Mouse (Mus musculus) lung, postnatal 14 days (tissue): ENCODE data around the gene Gm37240.

ENCODE experiments used
- DNase-seq: peaks from one replicate; pipeline ENCODE4 v3.0.0; 2021

Gene Gm37240

DNA sequence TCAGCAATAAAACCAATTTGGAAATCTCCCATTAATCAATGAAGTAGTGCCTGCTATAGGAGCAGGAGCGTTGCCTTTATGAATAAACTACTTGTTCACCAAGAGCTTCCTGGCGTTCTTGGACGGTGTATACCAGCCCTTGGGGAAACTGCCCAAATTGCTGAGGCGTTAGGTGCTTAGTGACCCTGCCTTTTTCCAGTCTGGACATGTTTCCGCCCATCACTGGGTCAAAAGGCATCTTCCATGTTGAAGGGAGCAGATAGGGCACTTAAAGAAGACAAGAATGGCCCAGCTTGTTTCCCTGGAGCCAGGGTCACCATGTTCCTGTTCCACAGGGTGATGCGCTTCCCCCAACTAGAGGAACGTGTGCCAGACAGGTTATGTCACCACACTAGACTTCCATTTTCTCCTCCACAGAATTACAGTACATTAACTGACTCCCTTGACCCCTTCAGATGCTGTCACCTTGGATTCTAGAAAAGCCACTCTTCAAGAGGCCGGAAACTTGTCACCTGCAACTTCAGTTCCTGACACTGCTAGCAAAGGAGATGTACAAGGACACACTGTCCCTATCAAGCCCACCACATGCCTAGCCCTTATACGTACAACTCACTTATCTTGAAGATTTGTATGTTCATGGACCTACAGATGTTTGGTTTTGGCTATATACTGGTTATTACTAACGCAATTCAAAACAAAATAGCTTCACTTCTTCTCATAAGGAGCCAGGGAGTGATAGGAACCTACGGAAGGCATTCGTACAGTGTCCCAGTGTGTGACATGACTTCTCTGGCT, 1412.1 kb downstream of the Gm37240 start:
- DNase-seq = no peak

DNA sequence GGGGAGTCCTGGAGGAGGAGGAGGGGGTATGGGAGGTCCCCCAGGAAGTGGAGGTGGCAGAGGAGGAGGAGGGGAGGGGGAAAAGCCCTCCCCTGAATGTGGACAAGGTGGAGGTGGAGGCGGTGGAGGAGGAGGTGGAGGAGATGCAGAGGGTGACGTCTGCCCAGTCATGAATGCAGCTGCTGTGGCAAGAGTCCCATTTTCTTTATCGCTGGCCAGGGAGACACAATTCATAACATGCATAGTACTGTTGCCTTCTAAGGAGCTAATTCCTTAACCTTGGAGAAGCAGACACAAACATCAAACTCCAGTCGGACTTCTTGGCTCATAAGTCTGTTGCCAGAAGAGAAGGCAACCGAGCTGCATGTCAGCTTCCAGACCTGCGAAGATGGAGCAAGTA, 1412.9 kb downstream of the Gm37240 start:
- no peak for DNase-seq

DNA sequence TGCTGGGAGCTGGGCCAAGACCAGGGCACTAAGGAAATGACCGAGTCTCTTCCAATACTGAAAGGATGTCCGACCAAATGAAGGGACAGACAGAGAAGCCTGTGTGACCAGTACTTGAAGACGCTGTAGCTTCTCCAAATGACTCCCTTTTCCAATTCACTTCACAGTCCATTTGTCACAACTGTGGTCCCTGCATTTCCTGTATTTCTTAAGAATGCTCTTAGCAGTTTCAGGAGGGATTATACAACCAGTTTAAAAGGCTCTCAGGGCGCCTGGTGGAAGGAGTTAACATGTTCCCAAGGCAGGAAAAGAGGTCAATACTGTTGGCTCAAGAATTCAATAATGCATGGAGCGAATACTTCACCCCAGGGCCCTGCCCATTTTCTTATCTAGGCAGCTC, 1414.4 kb downstream of the Gm37240 start:
- DNase-seq = no peak

DNA sequence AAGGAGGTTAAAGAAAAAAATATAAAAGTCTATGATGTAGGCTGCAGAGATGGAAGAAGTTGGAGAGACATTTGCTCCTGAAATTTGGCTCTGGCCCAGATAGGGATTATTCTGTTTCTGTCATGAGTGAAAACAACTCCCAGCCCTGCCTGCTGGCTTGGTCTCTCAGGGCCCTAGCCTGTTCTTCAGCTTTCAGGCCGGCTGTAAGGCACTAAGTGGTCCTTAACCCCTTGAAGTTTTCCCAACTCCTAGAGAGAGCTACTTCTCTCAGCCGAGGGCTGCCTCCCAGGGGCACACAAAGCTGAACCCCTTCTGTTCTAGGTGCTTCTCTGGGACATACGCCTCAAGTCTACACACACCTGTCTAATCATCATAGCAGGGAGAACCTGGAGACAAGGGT, 1414.8 kb downstream of the Gm37240 start:
- no peak for DNase-seq

DNA sequence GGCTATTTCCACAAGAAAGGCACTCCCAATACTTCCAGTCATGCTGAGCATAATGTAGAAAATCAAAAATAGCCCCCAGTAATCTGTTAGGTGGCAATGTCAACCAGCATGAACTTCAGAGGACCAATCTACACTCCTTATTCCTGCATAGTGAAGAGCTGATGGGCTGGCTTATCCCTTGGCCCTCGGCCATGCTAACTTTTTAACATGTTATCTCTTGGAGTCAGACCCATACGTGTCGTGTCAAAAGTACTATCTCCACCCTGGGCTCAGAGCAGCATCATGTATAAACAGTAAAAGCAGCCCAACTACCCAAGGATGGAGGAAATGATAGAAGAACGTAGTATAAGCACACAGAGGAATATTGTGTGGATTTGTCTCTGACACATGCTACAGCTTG, 1416.2 kb downstream of the Gm37240 start:
- DNase-seq = no peak

DNA sequence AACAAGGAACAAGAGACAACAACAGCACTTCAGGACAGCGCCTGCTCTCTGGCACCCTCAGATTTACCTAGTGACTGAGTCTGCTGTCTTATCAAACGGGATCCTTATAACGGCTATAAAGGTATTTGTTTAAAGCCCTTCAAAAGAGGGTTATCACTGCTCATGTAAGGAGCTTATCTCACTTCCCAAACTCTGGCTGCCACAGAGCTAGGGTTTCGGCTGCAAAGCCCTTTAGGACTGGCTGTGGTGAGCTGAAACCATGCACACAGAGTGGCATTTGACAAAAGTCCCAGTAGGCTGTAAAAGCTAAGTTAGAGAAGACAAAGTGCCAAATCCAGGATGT, 1419.2 kb downstream of the Gm37240 start:
- DNase-seq = no peak

DNA sequence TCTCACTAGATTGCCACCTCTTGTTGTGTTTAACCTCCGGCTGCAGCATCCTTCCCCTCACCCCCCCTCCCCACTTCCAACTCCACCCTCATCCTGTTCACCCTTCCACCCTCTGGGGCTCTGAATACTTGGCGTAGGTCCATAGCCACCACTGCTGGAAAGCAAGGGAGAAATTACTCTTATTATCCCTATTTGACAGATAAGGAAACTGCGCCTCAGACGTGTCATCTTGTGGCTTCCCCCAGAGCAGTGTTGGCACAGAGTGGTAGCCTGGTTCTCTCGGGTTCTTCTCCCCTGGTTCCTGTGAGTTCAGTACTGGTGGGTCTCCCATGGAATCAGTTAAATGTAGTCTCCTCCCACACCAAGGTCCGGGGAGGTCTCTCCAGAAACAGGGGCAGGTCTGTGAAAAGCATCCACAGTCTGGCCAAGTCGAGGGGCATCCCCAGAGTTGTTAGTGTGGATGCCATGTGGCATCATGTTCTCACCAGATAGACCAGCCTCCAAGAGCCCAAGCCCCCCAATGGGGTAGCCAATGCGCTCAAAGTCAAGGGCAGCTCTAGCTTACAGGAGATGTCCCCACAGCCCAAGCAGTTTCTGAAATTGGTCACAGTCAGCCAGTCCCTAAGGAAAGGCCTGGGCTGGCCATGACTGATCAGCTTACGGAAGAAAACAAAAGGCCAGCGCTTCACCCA, 1419.8 kb downstream of the Gm37240 start:
- peak; percentile 32 for DNase-seq

DNA sequence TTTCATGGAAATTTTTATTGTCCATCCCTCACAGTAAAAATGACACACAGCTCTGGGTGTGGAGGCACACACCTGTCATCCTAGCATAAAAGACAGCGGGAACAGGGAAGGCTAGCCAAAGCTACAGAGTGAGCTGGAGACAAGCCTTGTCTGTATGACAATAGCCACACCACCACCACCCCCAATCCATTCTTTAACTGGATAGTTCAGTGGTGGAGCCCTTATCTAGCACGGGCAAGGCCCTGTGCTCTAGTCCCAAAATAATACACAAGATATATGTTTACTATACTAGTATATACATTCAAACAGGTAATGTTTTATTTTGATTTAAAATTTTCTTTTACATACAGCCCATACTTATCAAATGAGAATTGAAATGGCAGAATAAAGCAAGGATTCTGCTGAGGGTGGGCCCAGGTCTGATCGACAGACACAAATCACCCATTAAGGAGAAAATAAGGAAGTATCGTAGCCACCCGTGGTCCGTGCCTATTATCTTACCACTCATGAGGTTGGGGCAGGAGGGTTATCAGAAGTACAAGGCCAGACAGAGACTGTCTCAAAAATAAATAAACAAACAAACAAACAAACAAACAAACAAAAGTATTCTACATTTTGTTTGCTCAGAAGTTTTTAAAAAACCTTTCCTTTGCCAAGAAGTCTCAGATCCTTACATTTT, 1421.4 kb downstream of the Gm37240 start:
- DNase-seq = no peak

DNA sequence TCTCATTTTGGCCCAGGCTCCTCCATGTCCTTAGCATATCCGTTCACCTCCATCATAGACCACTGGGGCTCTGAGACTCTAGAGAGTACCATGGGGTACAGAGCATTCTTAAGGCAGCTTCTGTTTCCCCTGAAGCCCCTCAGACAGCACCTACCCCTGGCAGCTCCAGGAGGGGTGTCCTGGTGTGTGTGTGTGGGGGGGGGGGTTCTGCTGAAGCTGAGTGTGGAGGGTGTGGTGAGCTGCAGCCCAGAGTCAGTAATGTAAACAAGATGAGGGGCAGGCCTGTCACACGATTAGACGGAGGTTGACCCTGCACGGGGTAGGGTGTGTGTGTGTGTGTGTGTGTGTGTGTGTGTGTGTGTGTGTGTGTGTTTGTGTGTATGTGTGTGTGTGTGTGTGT, 1425.6 kb downstream of the Gm37240 start:
- no peak for DNase-seq

DNA sequence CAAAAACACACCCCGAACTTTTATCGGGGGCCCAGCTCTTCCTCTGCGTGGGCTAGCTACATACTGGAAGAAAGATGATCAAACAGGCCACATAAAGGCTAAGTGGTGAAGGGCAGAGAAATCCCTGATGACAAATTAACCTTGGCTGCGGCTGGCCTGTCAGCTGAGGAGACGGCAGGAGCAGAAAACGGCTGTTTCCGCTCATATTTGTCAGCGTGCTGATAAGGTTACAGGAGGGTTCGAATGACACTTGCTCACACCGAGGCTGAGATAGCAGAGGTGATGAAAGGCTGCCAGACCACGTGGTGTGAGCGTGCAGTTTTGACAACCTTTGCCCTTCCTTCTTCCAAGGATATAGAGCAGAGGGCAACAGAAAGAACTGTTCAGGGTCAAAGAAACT, 1426.4 kb downstream of the Gm37240 start:
- no peak for DNase-seq

DNA sequence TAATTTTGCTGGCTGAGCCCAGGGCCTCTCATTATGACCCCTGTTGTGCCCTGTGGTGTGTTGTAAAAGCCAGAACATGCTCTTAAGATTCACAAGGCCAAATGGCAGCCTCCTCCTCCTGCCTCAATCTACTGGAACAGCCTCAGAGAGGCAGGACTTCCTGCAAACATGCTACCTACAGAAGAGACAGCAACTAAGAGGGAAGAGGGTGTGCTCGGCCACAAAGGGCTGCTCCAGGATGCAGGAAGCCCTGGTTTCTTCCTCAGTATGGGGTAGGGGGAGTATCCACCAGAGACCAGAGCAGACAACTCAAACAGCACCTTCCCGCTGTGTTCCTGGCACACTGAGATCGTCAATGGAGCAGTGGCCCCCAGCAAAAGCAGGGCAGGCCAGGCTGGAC, 1426.8 kb downstream of the Gm37240 start:
- no peak for DNase-seq

DNA sequence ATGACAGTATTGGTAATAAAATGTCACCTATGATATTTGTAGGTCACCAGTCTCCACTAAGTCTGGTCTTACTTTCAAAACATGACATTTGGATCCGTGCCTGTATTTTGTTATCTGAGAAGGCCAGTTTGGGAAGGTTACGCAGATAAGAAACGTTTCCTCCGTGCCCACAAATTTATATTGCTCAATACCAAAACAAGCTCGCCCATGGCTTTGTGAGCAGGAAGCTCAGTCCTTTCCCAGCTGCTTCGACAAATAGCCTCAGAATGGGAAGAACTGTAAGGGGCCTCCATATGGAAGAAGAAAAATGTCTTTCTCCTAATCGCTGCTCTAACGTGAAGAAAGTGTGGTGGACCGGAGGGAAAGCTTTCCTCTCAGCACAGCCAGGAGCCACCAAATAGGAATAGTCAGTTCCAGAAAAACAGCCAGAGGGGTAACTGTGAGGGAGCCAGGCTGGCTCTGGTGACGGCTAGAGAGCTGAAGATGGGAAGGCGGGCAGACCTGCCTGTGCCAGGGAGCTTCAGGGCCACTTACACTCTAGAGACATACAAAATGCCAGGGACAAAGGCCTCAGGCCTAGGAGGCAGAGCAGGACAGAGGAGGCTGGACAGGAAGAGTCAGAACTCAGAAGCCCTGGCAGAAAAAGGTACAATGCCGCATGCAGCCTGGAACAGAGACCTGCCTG, 1431.4 kb downstream of the Gm37240 start:
- no peak for DNase-seq

DNA sequence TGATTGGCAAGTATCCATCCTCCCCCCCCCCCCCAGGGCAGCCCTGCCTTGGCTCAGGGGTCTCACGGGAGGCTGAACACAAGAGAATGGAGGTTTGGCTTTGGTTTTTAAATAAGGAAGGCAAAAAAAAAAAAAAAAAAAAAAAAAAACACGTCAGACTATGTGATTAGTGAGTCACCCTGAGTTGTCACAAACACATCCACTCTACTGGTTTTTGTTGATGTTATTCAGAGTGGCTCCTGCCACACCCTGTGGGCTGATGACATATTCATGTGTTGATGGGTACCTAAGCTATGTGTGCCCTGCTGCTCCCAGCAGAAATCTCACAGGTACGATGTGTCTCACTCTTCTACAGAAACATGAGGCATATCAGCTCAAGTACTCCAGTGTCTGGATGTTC, 1436.7 kb downstream of the Gm37240 start:
- DNase-seq = no peak

DNA sequence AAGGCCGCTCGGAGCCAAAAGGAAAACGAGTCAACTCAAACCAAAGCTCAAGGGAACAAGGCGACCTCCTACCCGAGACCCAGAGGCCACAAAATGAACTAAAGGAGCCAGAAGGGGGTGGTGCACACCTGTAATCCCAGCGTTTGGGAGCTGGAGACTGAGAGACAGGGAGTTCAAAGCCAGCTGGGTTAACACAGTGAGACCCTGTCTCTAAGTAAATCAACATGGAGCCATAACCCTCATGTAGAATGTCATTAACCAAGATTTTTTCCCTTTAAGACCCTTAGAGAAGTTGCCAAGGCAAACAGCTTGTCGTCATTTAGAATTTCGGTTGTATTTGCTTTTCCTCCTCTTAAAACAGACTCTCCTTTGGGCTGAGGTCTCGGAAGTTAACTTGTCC, 1438.3 kb downstream of the Gm37240 start:
- DNase-seq = no peak

DNA sequence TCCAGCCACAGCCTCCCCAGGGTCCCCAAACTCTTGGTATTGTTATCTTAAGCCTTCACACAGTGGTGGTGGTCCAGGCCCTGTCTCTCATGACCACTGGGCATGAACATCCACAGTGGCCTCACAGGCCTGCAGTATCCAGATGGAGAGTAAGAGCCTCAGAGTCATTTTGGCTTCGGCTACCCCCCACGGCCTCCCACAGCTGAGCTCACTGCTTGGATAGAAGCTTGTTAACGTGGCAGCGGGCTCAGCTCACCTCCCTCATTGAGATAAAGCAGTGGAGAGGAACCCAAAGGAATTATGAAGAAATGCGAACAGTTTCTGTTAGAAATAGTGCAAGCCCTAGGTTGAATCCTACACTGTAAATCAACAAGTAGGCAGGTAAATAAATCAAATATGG, 1439.5 kb downstream of the Gm37240 start:
- no peak for DNase-seq
